Mouse (Mus musculus): ENCODE measurements around the gene Akain1. TPM values are rescaled to one million over a fixed set of nuclear protein-coding genes. Genes with fewer than 3 reads are reported as not detected.

The Akain1 gene
- polyA plus RNA-seq, 1 experiment from 2014 or later, result not detected

Other genes with a start within 250 kb of the Akain1 start
- gene Zbtb14, start 56.3 kb upstream of the Akain1 start, polyA plus RNA-seq (2014; fragmentation: Nextera tagmentation; extraction: Ambion mirVana), result 12.7 and 14.6 TPM in 2 replicates